Mouse (Mus musculus) CD4-positive helper T cell, adult 2 months (primary cell): ENCODE data around the gene Hamp.

ENCODE experiments used
- DNase-seq: peaks from one replicate; pipeline ENCODE4 v3.0.0-alpha.2; 2012; ENCODE audit warnings: low read depth, missing footprints, low spot score

Hamp gene

GRCm38 (mm10) chr7:30943909-30944635 lies at the start of gene Hamp:
Gene Hamp (minus strand): TSS chr7:30944032.
- no peak for DNase-seq

- DNase-seq, result no peak
Observed at GRCm38 (mm10) chr7:30992148-30992547, 48.3 kb upstream of the Hamp start.

DNA sequence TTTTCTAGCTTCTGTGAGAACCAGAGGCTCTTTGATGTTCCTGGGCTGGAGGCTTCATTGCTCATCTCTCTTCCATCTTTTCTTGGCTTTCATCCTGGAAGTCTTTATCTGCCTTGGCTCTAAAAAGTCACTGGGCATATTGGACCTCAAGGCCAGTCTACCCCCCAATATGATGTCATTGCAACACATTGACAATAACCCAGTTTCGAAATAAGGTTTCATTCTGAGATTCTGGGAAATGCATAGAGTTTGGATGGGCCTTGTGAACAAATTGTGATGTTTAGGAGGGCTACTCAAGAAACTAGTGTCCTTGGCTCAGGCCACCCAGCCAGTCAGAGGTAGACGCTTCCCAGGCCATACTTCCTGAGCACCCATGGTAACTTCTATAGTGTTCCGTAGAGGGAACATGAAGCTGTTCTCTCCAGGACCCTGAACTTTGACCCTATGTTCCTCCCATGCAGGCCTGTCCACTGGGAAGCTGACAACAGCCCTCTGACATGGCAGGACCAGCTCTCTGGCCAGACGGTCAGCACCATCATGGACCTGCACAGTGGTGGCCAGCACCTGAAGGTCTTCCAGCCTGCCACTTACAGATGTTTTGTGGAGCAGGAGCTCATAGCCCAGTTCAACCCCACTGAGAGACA lies 44.8 kb upstream of the Hamp start:
- no peak for DNase-seq

DNA sequence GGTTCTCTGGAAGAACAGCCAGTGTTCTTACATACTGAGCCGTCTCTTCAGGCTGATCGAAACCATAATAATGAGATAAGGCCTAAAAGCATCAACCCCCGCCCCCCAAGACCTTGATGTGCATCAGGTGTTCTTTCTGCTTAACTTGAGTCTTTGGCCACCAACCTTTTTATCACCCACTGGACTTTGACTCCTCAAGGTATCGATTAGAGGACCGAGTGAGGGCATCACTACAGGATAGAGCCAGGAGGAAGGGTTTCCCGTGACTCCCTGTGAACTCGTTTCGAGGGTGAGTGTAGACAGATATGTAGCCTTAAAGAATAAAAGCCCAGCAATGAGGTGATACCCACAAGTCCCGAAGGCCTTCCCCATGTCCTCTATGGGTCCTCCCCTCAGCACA lies 41.5 kb upstream of the Hamp start:
- DNase-seq, result no peak

DNA sequence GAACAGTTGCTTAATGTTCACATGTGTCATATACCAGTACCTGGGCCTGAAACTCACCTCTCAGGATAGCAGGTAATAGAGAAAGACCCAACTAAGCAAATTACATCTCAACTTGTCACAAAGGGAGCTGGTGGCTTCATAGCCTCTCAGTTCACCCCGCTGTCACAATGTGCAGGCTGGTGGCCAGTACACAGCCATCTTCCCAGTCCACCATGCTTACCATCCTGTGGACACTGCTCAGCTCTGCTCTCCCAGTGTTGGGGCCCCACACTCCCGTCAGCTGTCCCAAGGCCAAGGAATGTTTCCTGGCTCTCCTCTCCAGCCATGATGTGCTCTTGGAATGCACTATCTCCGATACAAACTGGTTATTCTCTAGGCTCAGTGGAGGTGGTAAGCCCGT lies 37.9 kb upstream of the Hamp start:
- no peak for DNase-seq

- DNase-seq, result peak; percentile 88
Observed at GRCm38 (mm10) chr7:30973501-30974289, 29.9 kb upstream of the Hamp start, which contains the start of gene Fam187b. Gene Fam187b (plus strand): TSS chr7:30973790.

DNA sequence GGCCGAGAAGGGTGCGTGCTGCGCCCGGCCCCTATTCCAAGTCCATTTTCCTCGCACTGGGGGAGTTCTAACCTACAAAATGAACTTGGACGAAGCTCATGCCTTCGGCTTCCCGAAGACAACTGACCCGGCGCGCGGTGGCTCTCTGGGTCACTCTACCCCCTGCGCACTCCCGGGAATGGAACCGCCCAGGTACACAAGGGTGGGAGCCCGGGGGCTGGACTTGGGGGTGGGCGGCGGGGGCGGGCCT lies 29.3 kb upstream of the Hamp start, which contains the start of gene Lsr:
TSS of gene Lsr (minus strand) at position 214 of the 250 bp plus-strand sequence.
- DNase-seq, result no peak

- peak; percentile 12 for DNase-seq
Observed at GRCm38 (mm10) chr7:30972426-30973250, 28.8 kb upstream of the Hamp start.

- DNase-seq, result no peak
Observed at GRCm38 (mm10) chr7:30971901-30972300, 28.1 kb upstream of the Hamp start.

DNA sequence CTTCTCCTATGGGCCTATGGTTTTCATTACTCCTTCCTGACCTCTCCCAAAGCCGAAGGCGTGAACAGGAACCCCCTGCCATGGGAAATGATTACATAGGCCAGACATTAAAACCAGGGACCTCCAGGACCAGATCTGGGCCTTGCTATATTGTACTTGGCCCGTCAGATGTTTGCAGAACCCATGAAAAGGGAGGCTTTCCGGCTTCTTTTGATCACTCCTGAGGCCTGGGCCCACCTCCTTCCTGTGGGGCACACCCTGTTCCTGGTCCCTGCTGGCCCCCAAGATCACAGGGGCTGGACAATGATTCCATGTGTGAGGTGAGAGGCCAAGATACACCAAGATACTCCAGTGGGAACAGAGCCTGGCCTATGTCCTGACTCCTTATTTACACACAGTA lies 25.3 kb upstream of the Hamp start:
- no peak for DNase-seq

DNA sequence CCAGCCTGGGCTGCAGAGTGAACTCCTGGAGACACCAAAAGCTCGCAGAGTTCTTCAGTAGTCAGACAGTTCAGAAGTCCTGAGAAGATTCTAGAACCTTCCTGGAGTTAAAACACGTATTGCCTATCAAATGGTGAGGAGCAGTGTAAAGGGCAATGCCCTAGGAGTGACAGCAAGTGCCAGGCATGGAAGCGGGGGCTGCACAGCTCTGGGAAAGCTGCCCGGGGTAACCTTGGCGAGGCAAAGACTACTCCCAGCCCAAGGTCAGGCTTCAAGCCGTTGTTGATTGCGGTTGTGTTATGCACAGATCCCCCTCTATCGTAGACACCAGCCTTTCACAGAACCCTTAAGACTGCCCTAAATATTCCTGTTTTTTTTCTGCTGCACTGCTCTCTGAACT lies 24.8 kb upstream of the Hamp start:
- no peak for DNase-seq

GRCm38 (mm10) chr7:30966657-30967056 lies 22.8 kb upstream of the Hamp start:
- no peak for DNase-seq

DNA sequence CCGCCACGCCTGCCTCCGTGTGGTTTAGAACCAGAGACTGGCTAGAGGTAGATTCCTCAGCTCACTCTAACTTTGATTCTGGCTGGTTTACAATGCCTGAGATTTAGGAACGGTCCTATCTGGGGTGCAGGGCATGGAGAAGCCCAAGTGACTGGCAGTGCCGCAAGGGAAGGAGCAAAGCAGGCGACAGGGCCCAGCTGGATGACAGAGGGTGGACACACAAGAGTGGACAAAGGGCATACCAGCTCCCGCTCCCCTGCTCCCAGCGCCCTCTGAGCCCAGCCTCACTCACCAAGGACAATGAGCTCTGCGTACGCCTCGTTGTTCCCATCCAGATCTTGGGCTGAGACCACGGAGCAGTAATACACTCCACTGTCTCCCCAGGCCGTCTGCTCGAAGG lies 21.8 kb upstream of the Hamp start:
- no peak for DNase-seq

DNA sequence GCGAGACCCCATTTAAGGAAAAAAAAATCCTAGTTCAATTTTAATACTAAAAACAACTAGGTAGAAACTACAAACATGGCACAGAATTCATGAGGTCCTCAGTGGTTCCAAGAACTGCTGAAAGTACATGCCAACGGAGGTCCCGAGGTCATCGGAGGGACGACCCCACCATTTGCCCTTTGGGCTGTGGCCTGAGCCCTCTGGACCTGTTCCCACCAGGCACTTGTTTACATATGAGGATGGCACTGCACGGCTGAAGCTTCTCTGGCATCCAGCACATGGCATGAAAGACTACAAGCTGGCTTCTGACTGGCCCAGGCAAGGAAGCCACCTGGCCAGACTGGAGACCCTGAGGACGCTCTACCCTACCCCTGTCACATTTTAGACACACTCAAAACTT lies 20.5 kb upstream of the Hamp start:
- no peak for DNase-seq

- DNase-seq, result no peak
Observed at GRCm38 (mm10) chr7:30962862-30963261, 19.0 kb upstream of the Hamp start.

- no peak for DNase-seq
Observed at GRCm38 (mm10) chr7:30959786-30960349, 16.0 kb upstream of the Hamp start.

DNA sequence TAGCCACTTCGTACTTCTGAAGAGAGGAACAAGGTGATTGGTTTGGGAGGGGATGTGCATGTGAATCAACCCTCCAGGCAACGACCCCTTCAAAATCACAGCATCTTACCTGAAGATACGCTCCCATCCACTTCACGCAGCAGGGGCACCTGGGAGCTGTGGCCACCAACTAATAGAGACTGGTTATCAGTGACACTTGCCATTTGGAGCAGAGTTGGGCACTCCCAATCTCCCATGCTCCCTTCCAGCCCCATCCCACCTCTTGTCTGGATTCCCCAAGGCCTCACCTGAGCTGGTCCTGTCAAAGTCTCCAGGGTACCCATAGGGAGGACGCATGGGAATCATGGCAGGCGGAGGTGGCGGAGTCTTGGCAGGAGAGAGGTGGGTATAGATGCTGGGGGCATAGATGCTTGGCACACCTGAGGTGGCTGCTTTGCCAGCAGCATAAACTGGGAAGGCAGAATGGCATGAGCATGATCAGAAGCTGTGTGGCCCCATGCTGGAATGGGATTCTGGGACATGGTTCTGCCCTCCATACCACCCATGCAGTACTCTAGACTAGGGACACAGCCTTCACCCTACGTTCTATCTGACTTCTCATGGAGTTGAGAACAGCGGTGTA lies 15.1 kb upstream of the Hamp start:
- no peak for DNase-seq

- DNase-seq, result no peak
Observed at GRCm38 (mm10) chr7:30958109-30958865, 14.5 kb upstream of the Hamp start.

- peak; percentile 94 for DNase-seq
Observed at GRCm38 (mm10) chr7:30957367-30957783, 13.5 kb upstream of the Hamp start.

GRCm38 (mm10) chr7:30956756-30957366 lies 13.0 kb upstream of the Hamp start, which contains the start of gene Usf2:
Gene Usf2 (minus strand): TSS chr7:30956803.
- DNase-seq, result peak; percentile 89
